12 mouse cellular contexts compared by ENCODE assay signal in the genomic region with DNA sequence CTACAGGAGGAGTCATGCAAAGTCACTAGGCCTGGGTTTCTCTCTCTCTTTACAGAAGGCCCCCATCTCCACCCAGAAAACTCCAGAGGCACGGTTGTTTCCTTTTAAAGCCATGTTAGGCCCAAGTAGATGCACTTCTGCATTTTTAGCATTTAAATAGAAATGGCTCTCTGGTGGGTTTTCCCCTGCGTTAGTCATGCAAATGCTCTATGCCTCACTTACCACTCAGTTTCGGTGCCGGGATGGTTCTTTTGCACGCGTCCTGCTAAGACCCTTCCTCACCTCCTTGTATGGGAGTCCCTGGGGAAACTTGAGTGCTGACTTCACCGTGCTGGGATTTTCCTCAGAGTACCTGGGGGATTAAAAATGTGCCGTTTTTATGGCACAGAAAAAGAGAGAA. TPM values are rescaled to one million over a fixed set of nuclear protein-coding genes. Genes with fewer than 3 reads are reported as not detected.
DNase-seq lines count a peak whose midpoint lies in the region; ATAC-seq and TF ChIP-seq lines count a peak whose summit lies in the region.
"Had no signal": no experiment of that assay in that cellular context is flagged by ENCODE, and none has a peak within 500 bp of the region (broad histone marks: within the 10 kb centered on the region; RNA-seq: fewer than 3 reads in every experiment).

No protein-coding gene starts in this region.

- no peaks in the 10 kb centered on the region for H3K27me3 ChIP-seq in heart, embryonic 11.5 days (ENCODE audit: control insufficient read depth, insufficient read depth, low read length)
- no peaks in the 10 kb centered on the region for H3K27me3 ChIP-seq in spleen, adult 2 months (ENCODE audit: control insufficient read depth, insufficient read depth, low read length)
- H3K27me3 ChIP-seq: liver, embryonic 12.5 days had no signal

- DNase-seq in heart, adult 8-10 months (ENCODE audit: low spot score) = peak; percentile 19
- peak; percentile 88 for DNase-seq in ES-CJ7 (ENCODE audit: low read depth, low spot score)
- DNase-seq in spleen, adult 2 months (ENCODE audit: low read depth in 1 of 2, low spot score in 2 of 2) = peak; percentile 74 to 75
- DNase-seq in gastrocnemius, postnatal 4 days (ENCODE audit: low spot score in 2 of 2) = no peak
- no peak for DNase-seq in testis, postnatal 10 days (ENCODE audit: low spot score)
- no peak for DNase-seq in cerebellum, postnatal 36 days
- DNase-seq: kidney, postnatal 25 days had no signal

- WGBS in heart, embryonic 11.5 days (ENCODE audit: insufficient replicate concordance) = 66% methylated on average over 8 of the region's 8 CpGs
- WGBS in spleen, adult 2 months = 17% methylated on average over 8 of the region's 8 CpGs

- no peak for TF ChIP-seq CTCF in spleen, adult 2 months (IDR thresholded peaks at IDR 0.05; ENCODE audit: extremely low read depth, insufficient read depth, insufficient read length, insufficient replicate concordance)

- H3K4me3 ChIP-seq in heart, embryonic 11.5 days (ENCODE audit: low read depth, low read length) = no peak overlapping the region
- H3K4me3 ChIP-seq in spleen, adult 2 months (ENCODE audit: extremely low read depth, insufficient read depth, insufficient read length) = peak overlapping the region; percentile 41
- H3K4me3 ChIP-seq: erythroblast, embryonic 14.5 days; liver, embryonic 12.5 days had no signal

- H3K4me2 ChIP-seq in heart, embryonic 11.5 days = no peak overlapping the region
- H3K4me2 ChIP-seq: hindbrain, embryonic 14.5 days; liver, embryonic 12.5 days had no signal

- TF ChIP-seq POLR2A in spleen, adult 2 months (IDR thresholded peaks at IDR 0.05; ENCODE audit: low read depth, low read length) = no peak; the same call in 1 of the 2 replicates

- no peak for ATAC-seq in heart, embryonic 11.5 days (replicated peaks; ENCODE audit: insufficient number of reproducible peaks, low FRiP score, low TSS enrichment)
- peak; percentile 34 for ATAC-seq in hematopoietic stem cell, adult 5-6 weeks (replicated peaks in 1 of 2; ENCODE audit: insufficient read depth in 1 of 2, low FRiP score in 2 of 2, low TSS enrichment in 1 of 2, low read depth in 1 of 2, poor library complexity in 2 of 2, severe bottlenecking in 2 of 2)
- ATAC-seq: liver, embryonic 12.5 days had no signal

- no peak overlapping the region for H3K9ac ChIP-seq in heart, embryonic 11.5 days (ENCODE audit: low read depth, low read length)
- H3K9ac ChIP-seq: hindbrain, embryonic 14.5 days; liver, embryonic 12.5 days had no signal

- no peaks in the 10 kb centered on the region for H3K4me1 ChIP-seq in heart, embryonic 11.5 days (ENCODE audit: control insufficient read depth, insufficient read depth, low read length)
- peaks cover 7% of the 10 kb centered on the region; the same call in 1 of the 2 replicates for H3K4me1 ChIP-seq in spleen, adult 2 months (ENCODE audit: control insufficient read depth, insufficient read depth, insufficient read length)

- H3K27ac ChIP-seq in heart, embryonic 11.5 days (ENCODE audit: low read depth, low read length) = no peak overlapping the region
- peak overlapping the region; percentile 76 for H3K27ac ChIP-seq in spleen, adult 2 months (ENCODE audit: insufficient read depth, low read length)
- H3K27ac ChIP-seq: hindbrain, embryonic 14.5 days; liver, embryonic 12.5 days had no signal

- H3K9me3 ChIP-seq in heart, embryonic 11.5 days (replicated peaks; ENCODE audit: control insufficient read depth, low read length) = no peaks in the 10 kb centered on the region
- H3K9me3 ChIP-seq: liver, embryonic 12.5 days had no signal

- no peaks in the 10 kb centered on the region for H3K36me3 ChIP-seq in heart, embryonic 11.5 days (ENCODE audit: control insufficient read depth, insufficient read depth, low read length)
- H3K36me3 ChIP-seq in spleen, adult 2 months (ENCODE audit: control insufficient read depth, insufficient read depth, low read length) = no peaks in the 10 kb centered on the region
- H3K36me3 ChIP-seq: liver, embryonic 12.5 days had no signal

RNA-seq across cellular contexts. Expression of gene Wee1, which starts 44.4 kb away (rescaled TPM):
- total RNA-seq in heart, adult 8-10 months (2022) = 10 to 100 TPM in 2 of 4 experiments, 1 to 10 TPM in 2; 9.4 to 15.2 (median 11.6) TPM
- polyA plus RNA-seq in heart, embryonic 11.5 days (2014; fragmentation: Nextera tagmentation; extraction: Ambion mirVana) = 25.0 and 25.9 TPM in 2 replicates
- 47.8 and 53.8 TPM in 2 replicates for total RNA-seq in hematopoietic stem cell, adult 5-6 weeks (2017)
- polyA plus RNA-seq in spleen, adult 2 months (2012; rRNA removed) = 3.9 and 5.8 TPM in 2 replicates
- 10 to 100 TPM; 11.9 to 13.5 TPM for total RNA-seq in gastrocnemius, postnatal 4 days (2021)

RNA-seq across cellular contexts. Expression of gene Swap70, which starts 55.3 kb away (rescaled TPM):
- total RNA-seq in heart, adult 8-10 months (2022) = 10 to 100 TPM; 11.0 to 13.4 (median 12.0) TPM
- 14.4 and 18.8 TPM in 2 replicates for polyA plus RNA-seq in heart, embryonic 11.5 days (2014; fragmentation: Nextera tagmentation; extraction: Ambion mirVana)
- 90.0 and 96.9 TPM in 2 replicates for total RNA-seq in hematopoietic stem cell, adult 5-6 weeks (2017)
- polyA plus RNA-seq in spleen, adult 2 months (2012; rRNA removed) = 69.7 and 79.4 TPM in 2 replicates
- 10 to 100 TPM; 17.9 to 20.0 TPM for total RNA-seq in gastrocnemius, postnatal 4 days (2021)

Comparison
In these comparisons a context has a peak if more than half of its experiments do, and no peak if none do; other contexts are left out.
1. DNase-seq: peak in heart, adult 8-10 months (single experiment), ES-CJ7 (single experiment) and spleen, adult 2 months (2 of 2); none in gastrocnemius, postnatal 4 days (0 of 2), testis, postnatal 10 days (single experiment) and cerebellum, postnatal 36 days (0 of 2).